Mouse (Mus musculus): Measurements from ENCODE around the gene Zfp969. TPM values are rescaled to one million over a fixed set of nuclear protein-coding genes. Genes with fewer than 3 reads are reported as not detected.

The Zfp969 gene
- 20.9 and 23.4 TPM in 2 replicates for polyA plus RNA-seq (2021; fragmentation: Nextera tagmentation)
- long read RNA-seq, experiment 1, transcript Zfp969-202 (3 exons, 252 nt), result major isoform, 5 of 6 reads
- long read RNA-seq, experiment 1, partial matches to known transcripts, result 0 of 6 reads
- long read RNA-seq, experiment 1, other reads (novel, unspliced or antisense), result 1 of 6 reads
- long read RNA-seq, experiment 2, transcript Zfp969-202 (3 exons, 252 nt), result major isoform, 5 of 6 reads
- long read RNA-seq, experiment 2, partial matches to known transcripts, result 0 of 6 reads
- long read RNA-seq, experiment 2, other reads (novel, unspliced or antisense), result 1 of 6 reads

DNA sequence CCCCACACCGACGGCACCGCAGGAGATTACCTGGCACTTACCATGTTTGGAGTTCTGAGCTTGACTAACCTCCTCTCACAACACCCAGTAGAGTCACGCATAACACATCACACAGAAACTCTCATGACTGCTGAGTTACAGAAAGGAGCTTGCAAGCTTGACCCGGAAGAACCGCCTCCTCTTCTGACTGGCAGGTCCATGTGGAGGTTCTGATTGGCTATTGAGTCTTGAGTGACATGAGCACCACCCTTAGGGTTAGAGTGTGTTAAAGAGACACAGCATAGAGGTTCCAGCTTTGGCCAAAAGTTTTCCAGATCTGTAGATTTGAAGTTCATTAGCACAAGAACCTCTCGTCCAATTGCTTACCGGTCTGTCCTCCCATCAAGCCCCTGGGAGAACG is at the start of gene Zfp969:
Zfp969 (minus strand) TSS at position 101 of the 400 bp plus-strand sequence.

DNA sequence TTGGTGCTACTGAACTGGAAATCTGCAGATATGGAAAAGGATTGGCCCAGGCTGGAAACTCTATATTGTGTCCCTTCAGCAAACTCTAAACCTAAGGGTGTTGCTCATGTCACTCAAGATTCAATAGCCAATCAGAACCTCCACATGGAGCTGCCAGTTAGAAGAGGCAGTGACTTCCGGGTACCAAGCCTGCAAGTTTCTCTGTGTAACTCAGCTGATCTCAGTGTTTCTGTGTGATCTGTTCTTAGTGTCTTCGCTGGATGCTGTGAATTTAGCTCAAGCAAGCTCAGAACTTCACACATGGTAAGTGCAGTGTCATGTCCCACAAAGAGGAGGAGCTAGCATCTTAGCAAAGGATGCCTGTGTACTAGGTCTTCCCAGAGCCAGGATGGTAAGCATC is 37.8 kb upstream of the Zfp969 start, which contains the start of gene Gm2007:
Gm2007 (plus strand) TSS at position 301 of the 400 bp plus-strand sequence.

DNA sequence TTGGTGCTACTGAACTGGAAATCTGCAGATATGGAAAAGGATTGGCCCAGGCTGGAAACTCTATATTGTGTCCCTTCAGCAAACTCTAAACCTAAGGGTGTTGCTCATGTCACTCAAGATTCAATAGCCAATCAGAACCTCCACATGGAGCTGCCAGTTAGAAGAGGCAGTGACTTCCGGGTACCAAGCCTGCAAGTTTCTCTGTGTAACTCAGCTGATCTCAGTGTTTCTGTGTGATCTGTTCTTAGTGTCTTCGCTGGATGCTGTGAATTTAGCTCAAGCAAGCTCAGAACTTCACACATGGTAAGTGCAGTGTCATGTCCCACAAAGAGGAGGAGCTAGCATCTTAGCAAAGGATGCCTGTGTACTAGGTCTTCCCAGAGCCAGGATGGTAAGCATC is 59.8 kb downstream of the Zfp969 start, which contains the start of gene Gm11007:
Gm11007 (plus strand) TSS at position 301 of the 400 bp plus-strand sequence.

Other genes with a start within 250 kb of the Zfp969 start
- 6.2 and 8.8 TPM in 2 replicates for gene Zfp965, start 233.7 kb downstream of the Zfp969 start, polyA plus RNA-seq (2021; fragmentation: Nextera tagmentation)
- not detected in 2 replicates for gene Gm11007, start 59.7 kb downstream of the Zfp969 start, polyA plus RNA-seq (2021; fragmentation: Nextera tagmentation)
- gene Gm2007, start 37.9 kb upstream of the Zfp969 start, polyA plus RNA-seq (2021; fragmentation: Nextera tagmentation), result not detected in 2 replicates
- gene Gm14288, start 97.4 kb upstream of the Zfp969 start, polyA plus RNA-seq (2021; fragmentation: Nextera tagmentation), result 3.5 and 4.4 TPM in 2 replicates
- 24.9 and 25.0 TPM in 2 replicates for gene Gm6710, start 165.6 kb upstream of the Zfp969 start, polyA plus RNA-seq (2021; fragmentation: Nextera tagmentation)
- 0.72 and 0.92 TPM in 2 replicates for gene Zfp966, start 227.5 kb upstream of the Zfp969 start, polyA plus RNA-seq (2021; fragmentation: Nextera tagmentation)